Mouse (Mus musculus): ENCODE data around the gene Itga9. TPM values are rescaled to one million over a fixed set of nuclear protein-coding genes. Genes with fewer than 3 reads are reported as not detected.

The Itga9 gene
- polyA plus RNA-seq, 1 experiment from 2014 or later, result 2.6 TPM

GRCm38 (mm10) chr9:118629763-118630379, 23.4 kb downstream of the Itga9 start:
- Histone ChIP-seq H3K27me3 (replicated peaks) (no peaks in the 10 kb centered on the region), H3K9me3 (replicated peaks) (no peaks in the 10 kb centered on the region), H3K27ac (replicated peaks) (no peak overlapping the region), H3K4me2 (no peak overlapping the region), H3K4me1 (no peaks in the 10 kb centered on the region), H3K4me3 (replicated peaks) (no peak overlapping the region), H3K9ac (replicated peaks) (no peak overlapping the region), H3K36me3 (no peaks in the 10 kb centered on the region)
- 50% methylated on average over 6 of the region's 6 CpGs for WGBS
- ATAC-seq (ENCODE audit: low FRiP score), result no peak

GRCm38 (mm10) chr9:118631775-118632757, 25.6 kb downstream of the Itga9 start:
- Histone ChIP-seq H3K9me3 (replicated peaks) (0 out of 2 replicates have a peak, but pooled peaks cover 4% of the 10 kb centered on the region), H3K36me3 (peaks cover 9% of the 10 kb centered on the region; the same call in 1 of the 2 replicates), H3K27me3 (replicated peaks) (no peaks in the 10 kb centered on the region), H3K4me2 (no peak overlapping the region), H3K9ac (replicated peaks) (no peak overlapping the region), H3K4me3 (replicated peaks) (no peak overlapping the region), H3K27ac (replicated peaks) (no peak overlapping the region), H3K4me1 (no peaks in the 10 kb centered on the region)
- ATAC-seq (ENCODE audit: low FRiP score), result no peak
- 80% methylated on average over 6 of the region's 6 CpGs for WGBS

GRCm38 (mm10) chr9:118632758-118633143, 26.3 kb downstream of the Itga9 start:
- H3K27ac ChIP-seq (replicated peaks), result no peak overlapping the region
- WGBS, result 84% methylated on average over 14 of the region's 14 CpGs

GRCm38 (mm10) chr9:118638642-118639210, 32.2 kb downstream of the Itga9 start:
- H3K4me1 ChIP-seq, result no peaks in the 10 kb centered on the region
- no peak overlapping the region for H3K4me3 ChIP-seq (replicated peaks)
- no peaks in the 10 kb centered on the region for H3K27me3 ChIP-seq (replicated peaks)
- no peak overlapping the region for H3K9ac ChIP-seq (replicated peaks)
- 91% methylated on average over 5 of the region's 5 CpGs for WGBS
- H3K27ac ChIP-seq (replicated peaks), result no peak overlapping the region
- ATAC-seq (ENCODE audit: low FRiP score), result no peak
- peaks cover 9% of the 10 kb centered on the region; the same call in 1 of the 2 replicates for H3K36me3 ChIP-seq
- H3K4me2 ChIP-seq, result no peak overlapping the region
- 0 out of 2 replicates have a peak, but pooled peaks cover 4% of the 10 kb centered on the region for H3K9me3 ChIP-seq (replicated peaks)

More at GRCm38 (mm10) chr9:118632758-118633143, 26.3 kb downstream of the Itga9 start:
- no peak overlapping the region for H3K4me3 ChIP-seq (replicated peaks)
- H3K9ac ChIP-seq (replicated peaks), result no peak overlapping the region
- no peak for ATAC-seq (ENCODE audit: low FRiP score)
- H3K27me3 ChIP-seq (replicated peaks), result no peaks in the 10 kb centered on the region
- 0 out of 2 replicates have a peak, but pooled peaks cover 4% of the 10 kb centered on the region for H3K9me3 ChIP-seq (replicated peaks)
- H3K4me1 ChIP-seq, result no peaks in the 10 kb centered on the region
- H3K4me2 ChIP-seq, result no peak overlapping the region
- peaks cover 9% of the 10 kb centered on the region; the same call in 1 of the 2 replicates for H3K36me3 ChIP-seq

- H3K9ac ChIP-seq (replicated peaks), result no peak overlapping the region
- H3K4me1 ChIP-seq, result no peaks in the 10 kb centered on the region
- H3K36me3 ChIP-seq, result no peaks in the 10 kb centered on the region
- no peak overlapping the region for H3K4me2 ChIP-seq
- no peaks in the 10 kb centered on the region for H3K27me3 ChIP-seq (replicated peaks)
- no peaks in the 10 kb centered on the region for H3K9me3 ChIP-seq (replicated peaks)
- no peak overlapping the region for H3K4me3 ChIP-seq (replicated peaks)
- no peak overlapping the region for H3K27ac ChIP-seq (replicated peaks)
- WGBS, result 81% methylated on average over 17 of the region's 17 CpGs
- no peak for ATAC-seq (ENCODE audit: low FRiP score)
Observed at GRCm38 (mm10) chr9:118645698-118646355, 39.3 kb downstream of the Itga9 start.

GRCm38 (mm10) chr9:118647495-118647894, 41.0 kb downstream of the Itga9 start:
- Histone ChIP-seq H3K27me3 (replicated peaks) (no peaks in the 10 kb centered on the region), H3K9me3 (replicated peaks) (no peaks in the 10 kb centered on the region), H3K4me3 (replicated peaks) (no peak overlapping the region), H3K9ac (replicated peaks) (no peak overlapping the region), H3K4me1 (peaks cover 7% of the 10 kb centered on the region; the same call in 1 of the 2 replicates), H3K27ac (replicated peaks) (no peak overlapping the region), H3K4me2 (no peak overlapping the region), H3K36me3 (no peaks in the 10 kb centered on the region)
- no peak for ATAC-seq (ENCODE audit: low FRiP score)
- WGBS, result 88% methylated on average over 3 of the region's 3 CpGs

GRCm38 (mm10) chr9:118650976-118651375, 44.5 kb downstream of the Itga9 start:
- no peaks in the 10 kb centered on the region for H3K27me3 ChIP-seq (replicated peaks)
- ATAC-seq (ENCODE audit: low FRiP score), result no peak
- 52% methylated on average over 4 of the region's 4 CpGs for WGBS

GRCm38 (mm10) chr9:118651939-118652338, 45.4 kb downstream of the Itga9 start:
- no peaks in the 10 kb centered on the region for H3K9me3 ChIP-seq (replicated peaks)
- H3K4me1 ChIP-seq, result peaks cover 7% of the 10 kb centered on the region; the same call in 1 of the 2 replicates
- WGBS, result 54% methylated on average over 2 of the region's 2 CpGs
- no peak overlapping the region for H3K4me3 ChIP-seq (replicated peaks)
- H3K9ac ChIP-seq (replicated peaks), result no peak overlapping the region
- no peak for ATAC-seq (ENCODE audit: low FRiP score)
- no peak overlapping the region for H3K4me2 ChIP-seq
- H3K36me3 ChIP-seq, result no peaks in the 10 kb centered on the region
- H3K27me3 ChIP-seq (replicated peaks), result no peaks in the 10 kb centered on the region
- no peak overlapping the region for H3K27ac ChIP-seq (replicated peaks)

More at GRCm38 (mm10) chr9:118650976-118651375, 44.5 kb downstream of the Itga9 start:
- peaks cover 7% of the 10 kb centered on the region; the same call in 1 of the 2 replicates for H3K4me1 ChIP-seq
- H3K9me3 ChIP-seq (replicated peaks), result no peaks in the 10 kb centered on the region
- no peak overlapping the region for H3K4me3 ChIP-seq (replicated peaks)
- H3K4me2 ChIP-seq, result no peak overlapping the region
- H3K9ac ChIP-seq (replicated peaks), result no peak overlapping the region
- no peak overlapping the region for H3K27ac ChIP-seq (replicated peaks)
- H3K36me3 ChIP-seq, result no peaks in the 10 kb centered on the region

GRCm38 (mm10) chr9:118653436-118653835, 46.9 kb downstream of the Itga9 start:
- H3K4me3 ChIP-seq (replicated peaks), result no peak overlapping the region
- H3K9ac ChIP-seq (replicated peaks), result no peak overlapping the region
- ATAC-seq (ENCODE audit: low FRiP score), result no peak
- no peak overlapping the region for H3K4me2 ChIP-seq
- H3K27me3 ChIP-seq (replicated peaks), result no peaks in the 10 kb centered on the region
- H3K9me3 ChIP-seq (replicated peaks), result no peaks in the 10 kb centered on the region
- peaks cover 7% of the 10 kb centered on the region; the same call in 1 of the 2 replicates for H3K4me1 ChIP-seq
- 62% methylated on average over 1 of the region's 1 CpGs for WGBS
- H3K36me3 ChIP-seq, result no peaks in the 10 kb centered on the region
- no peak overlapping the region for H3K27ac ChIP-seq (replicated peaks)

- no peaks in the 10 kb centered on the region for H3K36me3 ChIP-seq
- H3K4me1 ChIP-seq, result peaks cover 7% of the 10 kb centered on the region; the same call in 1 of the 2 replicates
- no peak overlapping the region for H3K27ac ChIP-seq (replicated peaks)
- H3K4me3 ChIP-seq (replicated peaks), result no peak overlapping the region
- no peak overlapping the region for H3K9ac ChIP-seq (replicated peaks)
- no peak overlapping the region for H3K4me2 ChIP-seq
- no peaks in the 10 kb centered on the region for H3K9me3 ChIP-seq (replicated peaks)
- WGBS, result 34% methylated on average over 6 of the region's 6 CpGs
- H3K27me3 ChIP-seq (replicated peaks), result no peaks in the 10 kb centered on the region
- ATAC-seq (ENCODE audit: low FRiP score), result no peak
Observed at GRCm38 (mm10) chr9:118654969-118655368, 48.5 kb downstream of the Itga9 start.

- H3K27ac ChIP-seq (replicated peaks), result no peak overlapping the region
- H3K4me1 ChIP-seq, result peaks cover 7% of the 10 kb centered on the region; the same call in 1 of the 2 replicates
- no peak overlapping the region for H3K4me2 ChIP-seq
- no peak overlapping the region for H3K9ac ChIP-seq (replicated peaks)
- no peaks in the 10 kb centered on the region for H3K36me3 ChIP-seq
- no peaks in the 10 kb centered on the region for H3K27me3 ChIP-seq (replicated peaks)
- WGBS, result 90% methylated on average over 3 of the region's 3 CpGs
- no peak for ATAC-seq (ENCODE audit: low FRiP score)
- H3K4me3 ChIP-seq (replicated peaks), result no peak overlapping the region
- no peaks in the 10 kb centered on the region for H3K9me3 ChIP-seq (replicated peaks)
Observed at GRCm38 (mm10) chr9:118655726-118656125, 49.2 kb downstream of the Itga9 start.
